Mouse (Mus musculus) liver, embryonic 14.5 days (tissue): ENCODE results near the gene Mapk3.

ENCODE experiments used
- CTCF ChIP-seq: IDR thresholded peaks from 2 replicates; pipeline ENCODE4 v1.5.1; 2016; ENCODE audit warnings: antibody characterized with exemption, low read depth, control low read depth
- EP300 ChIP-seq: IDR thresholded peaks from 2 replicates; pipeline ENCODE4 v1.6.1; 2016; ENCODE audit warnings: antibody characterized with exemption, low read depth

DNA sequence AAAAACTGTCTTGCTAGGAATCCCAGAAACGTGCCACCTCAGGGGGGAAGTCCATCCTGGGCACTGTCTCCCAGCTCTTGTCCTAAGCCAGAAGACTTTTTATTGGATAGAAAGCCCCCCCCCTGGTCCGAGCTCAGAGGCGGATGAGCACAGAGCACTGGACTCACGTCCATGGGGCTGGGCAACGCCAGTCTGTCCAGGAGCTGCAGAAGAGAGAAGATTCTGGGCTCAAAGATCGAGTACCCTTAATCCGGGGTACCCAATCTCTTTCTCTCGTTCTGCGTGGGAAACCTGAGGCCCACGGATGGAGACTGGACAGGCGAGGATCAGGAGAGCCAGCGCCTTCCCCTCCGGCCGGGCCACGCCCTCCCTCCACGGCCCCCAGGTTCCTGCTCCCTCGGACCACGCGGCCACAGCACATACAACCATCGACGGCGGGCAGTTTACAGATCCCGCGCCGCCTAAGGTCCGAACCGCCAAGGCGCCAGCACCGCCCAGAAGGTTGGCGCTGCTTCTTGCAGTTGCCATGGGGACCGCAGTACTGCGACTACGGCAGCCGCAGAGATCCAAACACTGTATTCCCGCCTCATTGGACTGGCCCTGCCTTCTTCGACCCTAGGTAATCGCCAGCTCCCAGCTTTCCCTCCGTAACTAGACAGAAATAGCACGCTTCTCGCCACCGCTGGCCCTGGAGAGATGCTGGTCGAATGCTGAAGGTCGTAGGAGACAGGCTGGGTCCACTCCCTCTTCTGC lies 49.5 kb downstream of the Mapk3 start:
- peak; percentile 46 for TF ChIP-seq CTCF
- TF ChIP-seq EP300: no peak
